Mouse (Mus musculus): ENCODE measurements around the gene Xrra1. TPM values are rescaled to one million over a fixed set of nuclear protein-coding genes. Genes with fewer than 3 reads are reported as not detected.

Xrra1 gene
- polyA plus RNA-seq, 1 experiment, result not detected

DNA sequence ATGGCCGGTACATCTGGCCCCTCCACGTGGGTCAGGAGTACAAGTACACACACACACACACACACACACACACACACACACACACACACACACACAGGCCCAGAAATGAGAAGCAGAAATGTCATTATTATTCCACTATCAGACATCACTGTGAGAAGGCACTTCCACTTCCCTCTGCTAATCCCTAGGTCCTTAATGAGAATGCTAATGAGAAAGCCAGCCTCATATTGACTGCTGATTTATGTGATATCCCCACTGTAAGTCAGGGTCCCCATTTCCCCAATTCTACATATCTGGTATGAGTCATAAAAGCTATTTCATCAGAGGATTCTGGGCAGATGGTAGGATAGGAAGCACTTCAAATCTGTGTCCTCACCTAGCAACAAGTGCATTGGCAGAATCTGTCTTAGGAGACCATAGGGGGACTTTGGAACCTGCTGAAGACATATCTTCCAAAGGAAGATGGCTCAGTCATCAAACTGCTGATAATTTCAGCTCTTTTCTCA lies 28.4 kb downstream of the Xrra1 start:
- TF ChIP-seq CTCF (IDR thresholded peaks at IDR 0.05; ENCODE audit: insufficient read depth, low read depth, low read length) (no peak), POLR2A (IDR thresholded peaks at IDR 0.05; ENCODE audit: insufficient read depth, low read depth, low read length) (no peak)
- H3K27ac ChIP-seq (ENCODE audit: insufficient read depth, low read depth, low read length), result no peak overlapping the region
- H3K4me3 ChIP-seq (ENCODE audit: insufficient read depth, low read depth, low read length), result no peak overlapping the region
- 89% methylated on average over 2 of the region's 2 CpGs for WGBS
- H3K4me1 ChIP-seq (ENCODE audit: control insufficient read depth, insufficient read depth, low read length), result peaks cover 5% of the 10 kb centered on the region

DNA sequence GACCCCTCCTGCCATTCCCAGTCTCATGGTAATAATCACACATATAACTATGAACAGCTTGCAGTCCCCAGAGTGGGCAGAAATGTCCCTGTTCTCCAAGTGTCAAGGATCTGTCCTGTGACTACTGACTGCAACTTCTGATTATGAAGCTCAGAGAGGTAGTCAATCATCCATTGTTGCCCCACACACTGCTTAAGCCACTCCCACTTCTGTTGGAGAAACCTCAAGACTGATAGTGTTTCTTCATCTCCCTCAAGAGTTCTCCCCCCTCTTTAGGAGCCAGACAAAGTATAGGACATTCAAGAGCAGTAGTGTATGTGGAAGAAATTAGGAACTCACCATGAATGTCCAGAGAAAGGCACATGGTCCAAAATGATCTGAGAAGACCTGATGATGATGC lies 28.8 kb downstream of the Xrra1 start:
- Histone ChIP-seq H3K4me1 (ENCODE audit: control insufficient read depth, insufficient read depth, low read length) (peaks cover 5% of the 10 kb centered on the region), H3K4me3 (ENCODE audit: insufficient read depth, low read depth, low read length) (no peak overlapping the region), H3K27ac (ENCODE audit: insufficient read depth, low read depth, low read length) (no peak overlapping the region)
- TF ChIP-seq CTCF (IDR thresholded peaks at IDR 0.05; ENCODE audit: insufficient read depth, low read depth, low read length) (no peak), POLR2A (IDR thresholded peaks at IDR 0.05; ENCODE audit: insufficient read depth, low read depth, low read length) (no peak)

DNA sequence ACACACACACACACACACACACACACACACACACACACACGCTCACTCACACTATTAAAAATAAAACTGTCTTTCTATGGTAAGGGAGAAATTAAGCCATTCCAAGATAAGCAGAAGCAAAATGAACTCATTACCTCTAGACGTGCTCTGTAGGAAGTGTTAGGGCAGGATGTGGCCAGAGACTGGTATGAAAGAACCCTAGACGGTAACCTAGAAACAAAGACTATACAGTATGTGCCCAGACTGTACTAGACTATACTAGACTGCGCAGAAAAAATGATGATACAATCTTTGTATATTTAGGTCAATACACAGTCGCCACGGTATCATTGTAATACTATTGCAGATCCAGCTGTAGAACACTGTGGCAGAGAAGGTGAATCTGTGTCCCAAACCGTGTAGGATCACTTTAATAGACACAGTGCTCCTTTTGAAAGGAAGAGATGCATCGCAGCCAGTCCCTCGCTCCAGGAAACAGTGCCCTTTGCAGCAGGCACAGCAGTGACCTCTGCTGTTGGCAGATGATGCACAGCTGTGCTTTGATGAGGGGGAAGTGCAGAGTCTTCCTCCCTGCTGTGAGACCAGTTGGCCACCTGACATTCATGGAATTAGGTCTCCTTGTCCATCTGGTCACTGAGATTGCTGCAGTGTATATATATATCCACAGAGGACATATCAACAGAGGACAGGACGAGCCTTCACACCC lies 30.4 kb downstream of the Xrra1 start:
- WGBS, result 49% methylated on average over 10 of the region's 10 CpGs
- Histone ChIP-seq H3K27ac (ENCODE audit: insufficient read depth, low read depth, low read length) (no peak overlapping the region), H3K4me1 (ENCODE audit: control insufficient read depth, insufficient read depth, low read length) (peaks cover 5% of the 10 kb centered on the region), H3K4me3 (ENCODE audit: insufficient read depth, low read depth, low read length) (no peak overlapping the region)
- TF ChIP-seq CTCF (IDR thresholded peaks at IDR 0.05; ENCODE audit: insufficient read depth, low read depth, low read length) (no peak), POLR2A (IDR thresholded peaks at IDR 0.05; ENCODE audit: insufficient read depth, low read depth, low read length) (no peak)

DNA sequence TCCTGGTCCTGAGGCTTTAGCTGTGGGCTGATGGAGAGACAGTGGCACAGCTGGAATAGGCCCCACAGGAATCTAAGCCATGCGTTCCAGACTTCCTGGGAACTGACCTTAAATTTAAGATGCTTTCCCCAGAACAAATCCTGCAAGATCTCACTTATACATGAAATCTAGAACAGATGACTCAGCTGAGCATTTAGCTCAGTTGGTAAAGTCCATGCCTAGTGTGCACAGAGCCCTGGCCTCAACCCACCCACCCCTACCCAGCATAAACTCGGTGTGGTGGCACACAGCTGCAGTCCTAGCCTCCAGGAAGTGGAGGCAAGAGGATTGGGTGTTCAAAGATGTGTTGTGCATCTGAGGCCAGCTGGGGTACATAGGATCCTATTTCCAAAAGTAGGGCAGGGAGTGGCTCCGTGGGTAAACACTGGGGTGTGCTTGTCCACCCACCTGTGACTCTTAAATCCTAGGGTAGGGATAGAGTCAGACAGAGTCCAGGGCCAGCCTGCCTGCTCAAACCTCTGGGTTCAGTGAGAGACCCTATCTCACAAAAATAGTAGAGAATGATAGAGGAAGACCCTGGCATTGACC lies 31.3 kb downstream of the Xrra1 start:
- Histone ChIP-seq H3K27ac (ENCODE audit: insufficient read depth, low read depth, low read length) (no peak overlapping the region), H3K4me1 (ENCODE audit: control insufficient read depth, insufficient read depth, low read length) (peaks cover 5% of the 10 kb centered on the region), H3K4me3 (ENCODE audit: insufficient read depth, low read depth, low read length) (no peak overlapping the region)
- TF ChIP-seq CTCF (IDR thresholded peaks at IDR 0.05; ENCODE audit: insufficient read depth, low read depth, low read length) (no peak), POLR2A (IDR thresholded peaks at IDR 0.05; ENCODE audit: insufficient read depth, low read depth, low read length) (no peak)
- WGBS, result 36% methylated on average over 3 of the region's 3 CpGs

DNA sequence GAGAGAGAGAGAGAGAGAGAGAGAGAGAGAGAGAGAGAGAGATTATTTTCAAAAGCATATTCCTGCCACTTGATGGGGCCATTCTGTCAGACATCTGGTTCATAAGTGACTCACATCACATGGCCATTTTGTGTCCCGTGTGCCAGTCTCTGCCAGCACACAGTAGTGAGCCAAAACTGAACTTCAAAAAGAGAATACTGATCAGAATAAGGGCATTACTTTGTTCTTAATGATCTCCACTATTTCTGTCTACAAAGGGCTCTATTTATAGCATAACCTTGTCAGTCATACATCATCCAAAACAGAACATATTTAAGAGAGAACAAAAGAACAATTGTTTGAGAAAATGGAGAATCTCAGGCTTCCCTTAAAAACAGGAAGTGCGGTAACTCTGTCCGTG lies 32.6 kb downstream of the Xrra1 start:
- peaks cover 5% of the 10 kb centered on the region for H3K4me1 ChIP-seq (ENCODE audit: control insufficient read depth, insufficient read depth, low read length)
- H3K4me3 ChIP-seq (ENCODE audit: insufficient read depth, low read depth, low read length), result no peak overlapping the region
- TF ChIP-seq CTCF (IDR thresholded peaks at IDR 0.05; ENCODE audit: insufficient read depth, low read depth, low read length) (no peak), POLR2A (IDR thresholded peaks at IDR 0.05; ENCODE audit: insufficient read depth, low read depth, low read length) (no peak)
- 70% methylated on average over 3 of the region's 3 CpGs for WGBS
- H3K27ac ChIP-seq (ENCODE audit: insufficient read depth, low read depth, low read length), result no peak overlapping the region

DNA sequence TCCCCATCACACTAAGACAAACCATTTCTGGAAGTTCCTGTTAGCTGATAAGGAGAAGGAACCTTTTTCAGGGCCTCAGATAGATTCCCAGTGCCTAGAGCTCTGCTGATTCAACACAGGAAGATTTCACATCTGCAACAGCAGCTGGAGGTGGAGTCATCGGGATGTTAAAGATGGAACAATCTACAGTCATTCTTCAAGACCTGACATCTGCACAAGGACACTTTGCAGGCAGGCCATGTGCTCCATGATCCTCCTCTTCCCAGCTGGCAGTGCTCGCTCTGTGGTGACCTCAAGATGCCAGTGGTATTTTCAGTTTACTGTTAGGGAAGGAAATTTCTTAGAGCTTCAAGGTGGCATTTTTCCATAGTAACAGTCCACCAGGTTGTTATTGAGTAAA lies 33.4 kb downstream of the Xrra1 start:
- Histone ChIP-seq H3K4me3 (ENCODE audit: insufficient read depth, low read depth, low read length) (no peak overlapping the region), H3K27ac (ENCODE audit: insufficient read depth, low read depth, low read length) (no peak overlapping the region), H3K4me1 (ENCODE audit: control insufficient read depth, insufficient read depth, low read length) (peaks cover 5% of the 10 kb centered on the region)
- 89% methylated on average over 2 of the region's 2 CpGs for WGBS
- TF ChIP-seq POLR2A (IDR thresholded peaks at IDR 0.05; ENCODE audit: insufficient read depth, low read depth, low read length), result no peak
- no peak for TF ChIP-seq CTCF (IDR thresholded peaks at IDR 0.05; ENCODE audit: insufficient read depth, low read depth, low read length)

DNA sequence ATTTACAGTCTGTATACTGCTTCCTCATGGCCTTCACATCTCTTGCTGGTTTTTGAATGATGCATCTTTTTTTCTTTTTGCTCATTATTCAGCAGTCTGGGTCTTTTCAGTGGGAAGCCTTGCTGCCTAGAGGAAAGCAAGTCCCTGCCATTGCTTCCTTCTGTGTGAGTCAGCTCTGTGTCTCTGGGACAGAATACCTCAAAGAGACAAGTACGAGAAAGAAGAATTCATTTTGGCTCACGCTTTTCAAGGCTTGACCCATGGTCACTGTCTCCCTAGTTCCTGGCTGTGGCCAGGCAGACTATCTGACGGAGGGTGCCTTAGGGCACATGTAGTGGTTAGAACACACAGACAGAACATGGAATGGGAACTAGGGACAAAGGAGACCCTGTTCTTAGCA lies 35.1 kb downstream of the Xrra1 start:
- Histone ChIP-seq H3K4me1 (ENCODE audit: control insufficient read depth, insufficient read depth, low read length) (peaks cover 5% of the 10 kb centered on the region), H3K27ac (ENCODE audit: insufficient read depth, low read depth, low read length) (no peak overlapping the region), H3K4me3 (ENCODE audit: insufficient read depth, low read depth, low read length) (no peak overlapping the region)
- WGBS, result 88% methylated on average over 3 of the region's 3 CpGs
- no peak for TF ChIP-seq CTCF (IDR thresholded peaks at IDR 0.05; ENCODE audit: insufficient read depth, low read depth, low read length)
- TF ChIP-seq POLR2A (IDR thresholded peaks at IDR 0.05; ENCODE audit: insufficient read depth, low read depth, low read length), result no peak

DNA sequence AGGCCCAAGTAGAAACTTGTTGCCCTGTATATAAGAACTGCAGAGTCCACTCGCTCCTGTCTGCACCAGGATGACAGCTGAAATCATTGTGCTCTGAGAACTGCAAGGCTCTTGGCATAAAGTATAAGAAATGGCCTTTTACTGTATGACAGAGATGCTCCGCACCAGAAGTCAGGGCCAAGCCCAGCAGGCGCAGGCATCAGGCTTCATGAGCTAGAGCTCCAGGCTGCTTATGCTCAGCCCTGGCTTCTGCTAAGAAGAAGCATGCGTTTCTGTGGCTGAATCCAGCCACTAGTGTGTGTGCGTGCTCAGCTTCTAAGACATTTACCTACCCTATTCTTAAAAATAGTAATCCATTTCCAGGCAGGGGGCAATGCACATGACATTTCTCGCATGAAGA lies 35.6 kb downstream of the Xrra1 start:
- H3K4me3 ChIP-seq (ENCODE audit: insufficient read depth, low read depth, low read length), result no peak overlapping the region
- no peak for TF ChIP-seq CTCF (IDR thresholded peaks at IDR 0.05; ENCODE audit: insufficient read depth, low read depth, low read length)
- TF ChIP-seq POLR2A (IDR thresholded peaks at IDR 0.05; ENCODE audit: insufficient read depth, low read depth, low read length), result no peak
- WGBS, result 65% methylated on average over 6 of the region's 6 CpGs
- peaks cover 4% of the 10 kb centered on the region for H3K4me1 ChIP-seq (ENCODE audit: control insufficient read depth, insufficient read depth, low read length)
- H3K27ac ChIP-seq (ENCODE audit: insufficient read depth, low read depth, low read length), result no peak overlapping the region

DNA sequence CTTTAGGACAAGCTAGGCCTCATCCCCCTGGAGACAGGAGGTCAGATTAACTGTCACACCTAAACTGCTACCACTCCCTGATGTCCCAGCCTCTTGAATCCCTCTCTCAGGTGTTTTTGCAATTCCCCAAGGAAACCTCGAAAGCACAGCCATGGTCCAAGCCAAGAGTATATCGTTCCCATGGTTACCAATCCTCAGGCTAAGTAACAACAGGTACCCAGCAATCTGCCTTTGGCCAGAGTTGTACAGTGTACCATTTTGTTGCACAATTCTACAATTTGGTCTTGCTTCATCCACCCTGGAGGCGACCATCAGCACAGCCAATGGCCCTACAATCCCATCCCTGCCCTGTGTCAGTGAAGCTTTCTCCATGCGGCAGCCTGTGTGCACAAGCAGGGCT lies 38.0 kb downstream of the Xrra1 start:
- Histone ChIP-seq H3K4me3 (ENCODE audit: insufficient read depth, low read depth, low read length) (no peak overlapping the region), H3K27ac (ENCODE audit: insufficient read depth, low read depth, low read length) (no peak overlapping the region), H3K4me1 (ENCODE audit: control insufficient read depth, insufficient read depth, low read length) (peaks cover 4% of the 10 kb centered on the region; the same call in 1 of the 2 replicates)
- 95% methylated on average over 4 of the region's 4 CpGs for WGBS
- TF ChIP-seq CTCF (IDR thresholded peaks at IDR 0.05; ENCODE audit: insufficient read depth, low read depth, low read length) (no peak), POLR2A (IDR thresholded peaks at IDR 0.05; ENCODE audit: insufficient read depth, low read depth, low read length) (no peak)
